Mouse (Mus musculus): ENCODE measurements around the gene Pmm1. TPM values are rescaled to one million over a fixed set of nuclear protein-coding genes. Genes with fewer than 3 reads are reported as not detected.

The Pmm1 gene
- 33.4 and 34.9 TPM in 2 replicates for polyA plus RNA-seq (2015; fragmentation: Nextera tagmentation; extraction: Ambion mirVana)

GRCm38 (mm10) chr15:81960171-81961077 is at the start of gene Pmm1:
Gene Pmm1 (minus strand): TSS chr15:81960930.

DNA sequence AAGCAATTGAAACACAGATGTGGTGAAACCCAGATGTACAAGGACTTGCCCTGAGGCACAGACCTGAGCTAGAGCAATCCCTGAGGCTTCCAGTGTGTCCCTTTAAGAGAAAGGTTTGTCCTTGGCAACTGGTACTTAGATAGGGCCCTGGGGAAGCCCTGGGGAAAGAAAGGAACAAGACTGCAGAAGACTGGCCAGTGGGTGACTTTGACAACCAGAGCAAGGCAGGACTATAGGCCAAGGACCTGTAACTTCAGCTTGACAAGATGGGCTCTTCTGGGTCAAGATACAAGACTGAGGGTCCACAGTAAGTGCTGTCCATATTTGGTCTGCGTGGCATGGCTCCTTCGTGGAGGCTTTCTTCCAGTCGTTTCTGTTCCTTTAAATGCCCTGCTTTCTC is 26.9 kb upstream of the Pmm1 start, which contains the start of gene Xrcc6:
Gene Xrcc6 (plus strand): TSS at position 190 of the 400 bp plus-strand sequence.

GRCm38 (mm10) chr15:81980321-81980720 is 19.6 kb upstream of the Pmm1 start, which contains the start of gene 1700029P11Rik:
Gene 1700029P11Rik (plus strand): TSS chr15:81980540.

GRCm38 (mm10) chr15:81936679-81937078 is 24.1 kb downstream of the Pmm1 start, which contains the start of gene Csdc2:
Gene Csdc2 (plus strand): TSS chr15:81936759.

GRCm38 (mm10) chr15:81925760-81926445 is 34.8 kb downstream of the Pmm1 start, which contains the start of gene Polr3h:
Gene Polr3h (minus strand): TSS chr15:81926240.

Other genes starting within 250 kb of the Pmm1 start
- gene Zc3h7b, start 215.9 kb downstream of the Pmm1 start, polyA plus RNA-seq (2015; fragmentation: Nextera tagmentation; extraction: Ambion mirVana), result 10.9 and 13.8 TPM in 2 replicates
- gene Rangap1, start 215.4 kb downstream of the Pmm1 start, polyA plus RNA-seq (2015; fragmentation: Nextera tagmentation; extraction: Ambion mirVana), result 27.8 and 34.2 TPM in 2 replicates
- gene Tef, start 158.5 kb downstream of the Pmm1 start, polyA plus RNA-seq (2015; fragmentation: Nextera tagmentation; extraction: Ambion mirVana), result 15.8 and 17.3 TPM in 2 replicates
- 14.3 and 16.8 TPM in 2 replicates for gene Tob2, start 102.1 kb downstream of the Pmm1 start, polyA plus RNA-seq (2015; fragmentation: Nextera tagmentation; extraction: Ambion mirVana)
- 63.1 and 72.5 TPM in 2 replicates for gene Phf5a, start 89.0 kb downstream of the Pmm1 start, polyA plus RNA-seq (2015; fragmentation: Nextera tagmentation; extraction: Ambion mirVana)
- 122 and 139 TPM in 2 replicates for gene Aco2, start 88.6 kb downstream of the Pmm1 start, polyA plus RNA-seq (2015; fragmentation: Nextera tagmentation; extraction: Ambion mirVana)
- gene Polr3h, start 34.7 kb downstream of the Pmm1 start, polyA plus RNA-seq (2015; fragmentation: Nextera tagmentation; extraction: Ambion mirVana), result 50.2 and 53.4 TPM in 2 replicates
- gene Csdc2, start 24.2 kb downstream of the Pmm1 start, polyA plus RNA-seq (2015; fragmentation: Nextera tagmentation; extraction: Ambion mirVana), result 33.4 and 35.6 TPM in 2 replicates
- not detected in 2 replicates for gene 1700029P11Rik, start 19.6 kb upstream of the Pmm1 start, polyA plus RNA-seq (2015; fragmentation: Nextera tagmentation; extraction: Ambion mirVana)
- gene Xrcc6, start 26.9 kb upstream of the Pmm1 start, polyA plus RNA-seq (2015; fragmentation: Nextera tagmentation; extraction: Ambion mirVana), result 31.5 and 34.8 TPM in 2 replicates
- 15.0 and 17.9 TPM in 2 replicates for gene Desi1, start 72.9 kb upstream of the Pmm1 start, polyA plus RNA-seq (2015; fragmentation: Nextera tagmentation; extraction: Ambion mirVana)
- 127 and 135 TPM in 2 replicates for gene Snu13, start 86.7 kb upstream of the Pmm1 start, polyA plus RNA-seq (2015; fragmentation: Nextera tagmentation; extraction: Ambion mirVana)
- gene 4930407I10Rik, start 98.2 kb upstream of the Pmm1 start, polyA plus RNA-seq (2015; fragmentation: Nextera tagmentation; extraction: Ambion mirVana), result not detected in 2 replicates
- 0.31 and 0.35 TPM in 2 replicates for gene Mei1, start 109.1 kb upstream of the Pmm1 start, polyA plus RNA-seq (2015; fragmentation: Nextera tagmentation; extraction: Ambion mirVana)
- gene Ccdc134, start 167.0 kb upstream of the Pmm1 start, polyA plus RNA-seq (2015; fragmentation: Nextera tagmentation; extraction: Ambion mirVana), result 10.0 and 11.2 TPM in 2 replicates
- gene Srebf2, start 186.3 kb upstream of the Pmm1 start, polyA plus RNA-seq (2015; fragmentation: Nextera tagmentation; extraction: Ambion mirVana), result 109 and 175 TPM in 2 replicates